Mouse (Mus musculus) MEL (cell line): ENCODE data around the gene Olfr90. TPM values are rescaled to one million over a fixed set of nuclear protein-coding genes. Genes with fewer than 3 reads are reported as not detected.

Experiments
- DNase-seq: peaks from one replicate; pipeline ENCODE4 v3.0.0; 2011; ENCODE audit warnings: low read depth, low spot score
- H3K27ac ChIP-seq: 2 replicates; pipeline ENCODE4 v1.5.1; 2012; ENCODE audit warnings: low read depth, mild to moderate bottlenecking, control low read depth, low read length, moderate library complexity; ENCODE audit not compliant: control insufficient read depth
- H3K27me3 ChIP-seq, 2 experiments: fragments of 150-350 bp in 1 of 2; sonication (generic) in 1 of 2; 2 replicates each; pipeline ENCODE4 v1.6.1; 2012; ENCODE audit warnings: low read length in 2 of 2, mild to moderate bottlenecking in 2 of 2, improper control_type of control experiment in 1 of 2, moderate library complexity in 1 of 2; ENCODE audit not compliant: insufficient read depth in 2 of 2, control insufficient read depth in 1 of 2
- H3K36me3 ChIP-seq, 2 experiments: 2 replicates each; pipeline ENCODE4 v1.6.1; 2012 to 2014; ENCODE audit warnings: low read length in 2 of 2, improper control_type of control experiment in 1 of 2, inconsistent platforms in 1 of 2, mild to moderate bottlenecking in 1 of 2; ENCODE audit not compliant: insufficient read depth in 2 of 2, control insufficient read depth in 1 of 2
- H3K4me1 ChIP-seq, 2 experiments: fragments of 150-350 bp in 1 of 2; sonication (generic) in 1 of 2; 2 replicates each; pipeline ENCODE4 v1.6.1; 2012; ENCODE audit warnings: low read length in 2 of 2, improper control_type of control experiment in 1 of 2, mild to moderate bottlenecking in 1 of 2; ENCODE audit not compliant: insufficient read depth in 2 of 2, control insufficient read depth in 1 of 2
- H3K4me3 ChIP-seq, 2 experiments: fragments of 150-350 bp in 1 of 2; sonication (generic) in 1 of 2; 2 replicates each; pipeline ENCODE4 v1.5.1; 2012; ENCODE audit warnings: low read depth in 2 of 2, low read length in 2 of 2, mild to moderate bottlenecking in 2 of 2, moderate library complexity in 2 of 2, control low read depth in 1 of 2, improper control_type of control experiment in 1 of 2; ENCODE audit not compliant: control insufficient read depth in 1 of 2, insufficient read depth in 1 of 2
- H3K79me2 ChIP-seq: 2 replicates; pipeline ENCODE4 v1.6.1; 2012; ENCODE audit warnings: mild to moderate bottlenecking, low read length, moderate library complexity; ENCODE audit not compliant: control insufficient read depth, poor library complexity, insufficient read depth
- H3K9ac ChIP-seq: 2 replicates; pipeline ENCODE4 v1.6.1; 2012; ENCODE audit warnings: low read depth, mild to moderate bottlenecking, control low read depth, low read length, moderate library complexity; ENCODE audit not compliant: control insufficient read depth, poor library complexity, severe bottlenecking
- H3K9me3 ChIP-seq: fragments of 150-350 bp; sonication (generic); replicated peaks from 2 replicates; pipeline ENCODE4 v1.6.1; 2012; ENCODE audit warnings: mild to moderate bottlenecking, low read length, improper control_type of control experiment, moderate library complexity; ENCODE audit not compliant: insufficient read depth
- BHLHE40 ChIP-seq: IDR thresholded peaks from 2 replicates; pipeline ENCODE4 v1.6.1; 2012; ENCODE audit warnings: low read depth, mild to moderate bottlenecking, inconsistent platforms, low read length, improper control_type of control experiment, borderline replicate concordance
- ELF1 ChIP-seq: IDR thresholded peaks from 2 replicates; pipeline ENCODE4 v1.6.1; 2014; ENCODE audit warnings: low read depth, mild to moderate bottlenecking, inconsistent platforms, low read length, improper control_type of control experiment, moderate library complexity
- EP300 ChIP-seq, 2 experiments: IDR thresholded peaks; 2 replicates each; pipeline ENCODE4 v1.6.1; 2011; ENCODE audit warnings: improper control_type of control experiment in 2 of 2, low read length in 2 of 2, low read depth in 1 of 2, mild to moderate bottlenecking in 1 of 2
- GABPA ChIP-seq: IDR thresholded peaks from 2 replicates; pipeline ENCODE4 v1.6.1; 2012; ENCODE audit warnings: low read depth, mild to moderate bottlenecking, inconsistent platforms, low read length, improper control_type of control experiment, moderate library complexity
- HCFC1 ChIP-seq: IDR thresholded peaks from 2 replicates; pipeline ENCODE4 v1.6.1; 2012; ENCODE audit warnings: low read depth, mild to moderate bottlenecking, inconsistent platforms, low read length, improper control_type of control experiment, moderate library complexity
- KAT2A ChIP-seq: conservative IDR thresholded peaks from 2 replicates; pipeline ENCODE4 v1.6.1; 2012; ENCODE audit warnings: low read depth, low read length, improper control_type of control experiment, inconsistent platforms
- MAX ChIP-seq: IDR thresholded peaks from 2 replicates; pipeline ENCODE4 v1.6.1; 2011; ENCODE audit warnings: low read length, improper control_type of control experiment
- MEF2A ChIP-seq: IDR thresholded peaks from 2 replicates; pipeline ENCODE4 v1.6.1; 2014; ENCODE audit warnings: low read depth, mild to moderate bottlenecking, inconsistent platforms, low read length, improper control_type of control experiment; ENCODE audit not compliant: poor library complexity, insufficient replicate concordance, severe bottlenecking; ENCODE audit errors: extremely low read depth
- POLR2AphosphoS5 ChIP-seq: IDR thresholded peaks from 2 replicates; pipeline ENCODE4 v1.6.1; 2012; ENCODE audit warnings: low read depth, borderline replicate concordance, mild to moderate bottlenecking, inconsistent platforms, low read length, moderate library complexity, mixed read lengths
- RAD21 ChIP-seq: IDR thresholded peaks from 2 replicates; pipeline ENCODE4 v1.6.1; 2011; ENCODE audit warnings: mild to moderate bottlenecking, low read depth, low read length, improper control_type of control experiment
- SMC3 ChIP-seq: IDR thresholded peaks from 2 replicates; pipeline ENCODE4 v1.6.1; 2011; ENCODE audit warnings: low read depth, low read length, improper control_type of control experiment
- USF1 ChIP-seq: IDR thresholded peaks from 2 replicates; pipeline ENCODE4 v1.6.1; 2014; ENCODE audit warnings: low read depth, mild to moderate bottlenecking, inconsistent platforms, low read length, improper control_type of control experiment, moderate library complexity
- USF2 ChIP-seq, 2 experiments: IDR thresholded peaks; 2 replicates each; pipeline ENCODE4 v1.6.1; 2011 to 2012; ENCODE audit warnings: improper control_type of control experiment in 2 of 2, low read length in 2 of 2, borderline replicate concordance in 1 of 2, inconsistent platforms in 1 of 2, low read depth in 1 of 2, mild to moderate bottlenecking in 1 of 2; ENCODE audit not compliant: insufficient read depth in 1 of 2
- polyA plus RNA-seq, 2 experiments: library from polyadenylated mRNA; stranded (reverse) in 1 of 2; unstranded in 1 of 2; fragments of >175 nt in 1 of 2; fragments of >200 nt in 1 of 2; gene quantifications; 2 replicates each; pipeline versions ENCODE4 v1.2.1 to v1.2.4; 2012; ENCODE audit warnings: low replicate concordance in 2 of 2, low read depth in 1 of 2; ENCODE audit not compliant: insufficient read length in 2 of 2, insufficient read depth in 1 of 2, missing spikeins in 1 of 2
- total RNA-seq: library from RNA; depleted of rRNA; stranded (reverse); fragments of 300-350 nt; gene quantifications from 2 replicates; pipeline ENCODE4 v1.2.3, GENCODE M21; 2012; rRNA removed

Gene Olfr90
- total and polyA plus RNA-seq, 3 experiments: 0.08 TPM; not detected in 1

DNA sequence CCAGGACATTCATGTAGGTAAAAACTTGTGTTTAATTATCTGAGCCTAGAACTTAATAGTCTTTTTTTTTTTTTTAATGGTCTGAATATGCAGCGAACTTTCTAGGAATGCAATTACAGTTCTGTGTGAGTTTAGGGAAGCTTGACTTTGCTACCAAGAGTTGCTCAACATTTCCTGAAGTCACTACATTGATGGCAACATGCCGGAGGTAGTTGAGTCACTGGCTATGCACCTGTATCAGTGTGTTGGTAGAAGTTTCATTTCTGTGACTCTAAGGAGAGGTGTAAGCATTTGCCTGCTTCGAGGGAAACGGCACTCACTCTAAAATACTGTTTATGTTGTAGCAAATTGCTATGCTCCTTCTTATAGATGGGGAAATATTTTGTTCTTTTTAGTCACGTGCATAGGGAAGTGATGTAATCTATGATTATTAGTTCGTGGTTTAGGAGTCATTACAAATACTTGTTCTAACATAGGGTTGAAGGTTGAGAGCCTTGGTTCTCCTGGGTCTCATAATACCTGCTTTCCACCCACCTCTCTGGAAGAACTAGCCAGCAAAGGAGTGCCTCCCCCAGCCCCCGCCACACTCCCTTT is 43.6 kb downstream of the Olfr90 start:
- peak overlapping the region; percentile 26 for H3K9ac ChIP-seq
- no peak overlapping the region for H3K27ac ChIP-seq
- DNase-seq: peak; percentile 25
- peak overlapping the region; percentile 44 to 98 for H3K4me3 ChIP-seq
- peaks cover 1% of the 10 kb centered on the region for H3K79me2 ChIP-seq
- H3K27me3 ChIP-seq: no peaks in the 10 kb centered on the region
- TF ChIP-seq SMC3 (no peak), USF1 (peak; percentile 65; the same call in 1 of the 2 replicates), RAD21 (no peak), POLR2AphosphoS5 (no peak), GABPA (no peak), HCFC1 (no peak), MAX (no peak), MEF2A (no peak), BHLHE40 (peak; percentile 80), ELF1 (no peak), USF2 (IDR thresholded peaks at IDR 0.05; ENCODE audit: borderline replicate concordance in 1 of 2, insufficient read depth in 1 of 2, low read depth in 1 of 2, low read length in 2 of 2) (no peak), KAT2A (no peak)
- peaks cover 2% of the 10 kb centered on the region in 2 experiments; a peak in 1 of 4 replicates for H3K4me1 ChIP-seq
- peaks cover 0 to 7% of the 10 kb centered on the region in 2 experiments; a peak in 2 of 4 replicates for H3K36me3 ChIP-seq
- no peaks in the 10 kb centered on the region for H3K9me3 ChIP-seq

DNA sequence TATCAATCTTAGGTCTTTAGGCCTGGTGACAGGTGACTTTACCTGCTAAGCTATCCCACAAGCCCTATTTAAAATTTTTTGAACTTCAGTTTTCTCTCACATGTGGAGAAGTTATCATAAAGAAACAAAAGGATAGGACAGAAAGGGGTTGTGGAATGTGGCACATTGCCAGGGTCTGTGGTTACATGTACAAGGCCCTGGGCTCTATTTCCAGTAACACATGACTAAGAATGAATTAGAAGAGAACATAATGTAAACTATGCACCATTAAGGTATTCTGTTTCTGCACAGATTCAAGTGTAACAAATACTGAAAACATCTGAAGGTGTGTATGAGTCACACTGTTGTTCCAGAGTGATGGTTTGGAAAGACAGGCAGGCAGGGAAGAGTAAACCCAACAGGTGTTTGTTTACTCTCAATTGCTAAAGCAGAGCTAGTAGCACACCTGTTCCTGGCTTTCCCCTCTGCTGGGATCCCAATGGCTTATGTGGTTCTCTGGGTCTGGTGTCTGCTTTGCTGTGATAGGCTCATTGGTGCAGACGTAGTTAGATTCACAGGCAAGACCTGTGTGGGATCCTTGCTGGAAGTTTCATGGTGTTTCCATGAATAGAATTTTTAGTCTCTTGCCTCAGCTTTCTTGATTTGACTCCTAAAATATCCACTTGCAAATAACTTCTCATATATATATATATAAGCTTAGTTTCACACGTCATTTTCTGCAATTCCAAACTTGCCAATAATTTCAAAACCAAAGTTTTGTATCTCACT is 49.0 kb downstream of the Olfr90 start:
- Histone ChIP-seq H3K9ac (no peak overlapping the region), H3K9me3 (no peaks in the 10 kb centered on the region), H3K4me1 (0 out of 4 replicates have a peak, but pooled peaks cover 0 to 3% of the 10 kb centered on the region in 2 experiments), H3K27ac (no peak overlapping the region), H3K36me3 (no peaks in the 10 kb centered on the region; a peak in 1 of 4 replicates), H3K27me3 (no peaks in the 10 kb centered on the region), H3K4me3 (no peak overlapping the region), H3K79me2 (no peaks in the 10 kb centered on the region)
- DNase-seq: peak; percentile 68
- TF ChIP-seq POLR2AphosphoS5: no peak
- 0 out of 4 replicates have a peak, but pooled peaks of 1 of the 2 experiments have one; percentile 11 for TF ChIP-seq EP300 (IDR thresholded peaks at IDR 0.05; ENCODE audit: low read depth in 1 of 2, low read length in 2 of 2)

Other genes starting within 250 kb of the Olfr90 start
- gene Trim15, start 221.3 kb downstream of the Olfr90 start, total RNA-seq: not detected in 2 replicates
- gene Trim15, start 221.3 kb downstream of the Olfr90 start, polyA plus RNA-seq: under 1 TPM in 1 of 2 experiments, not detected in 1; 0.07 TPM
- gene Trim10, start 218.9 kb downstream of the Olfr90 start, total RNA-seq: 20.6 and 30.2 TPM in 2 replicates
- 10 to 100 TPM in 1 of 2 experiments, not detected in 1; 30.4 TPM for gene Trim10, start 218.9 kb downstream of the Olfr90 start, polyA plus RNA-seq
- gene Trim40, start 198.4 kb downstream of the Olfr90 start, total RNA-seq: 0.04 TPM in 1 of 2 replicates, not detected in the other
- gene Trim40, start 198.4 kb downstream of the Olfr90 start, polyA plus RNA-seq: under 1 TPM in 1 of 2 experiments, not detected in 1; 0.04 TPM
- not detected in 2 replicates for gene Trim31, start 190.4 kb downstream of the Olfr90 start, total RNA-seq
- not detected for gene Trim31, start 190.4 kb downstream of the Olfr90 start, polyA plus RNA-seq
- not detected in 2 replicates for gene Rnf39, start 145.6 kb downstream of the Olfr90 start, total RNA-seq
- gene Rnf39, start 145.6 kb downstream of the Olfr90 start, polyA plus RNA-seq: under 1 TPM in 1 of 2 experiments, not detected in 1; 0.18 TPM
- 128 and 138 TPM in 2 replicates for gene Ppp1r11, start 136.8 kb downstream of the Olfr90 start, total RNA-seq
- gene Ppp1r11, start 136.8 kb downstream of the Olfr90 start, polyA plus RNA-seq: 100 to 1,000 TPM in 1 of 2 experiments, not detected in 1; 146 TPM
- 20.5 and 26.4 TPM in 2 replicates for gene Znrd1, start 129.9 kb downstream of the Olfr90 start, total RNA-seq
- 10 to 100 TPM in 1 of 2 experiments, not detected in 1; 38.2 TPM for gene Znrd1, start 129.9 kb downstream of the Olfr90 start, polyA plus RNA-seq
- gene Znrd1as, start 129.9 kb downstream of the Olfr90 start, total RNA-seq: 2.8 and 3.4 TPM in 2 replicates
- 1 to 10 TPM in 1 of 2 experiments, not detected in 1; 1.8 TPM for gene Znrd1as, start 129.9 kb downstream of the Olfr90 start, polyA plus RNA-seq
- gene 2410137M14Rik, start 107.3 kb downstream of the Olfr90 start, total RNA-seq: not detected in 2 replicates
- not detected for gene 2410137M14Rik, start 107.3 kb downstream of the Olfr90 start, polyA plus RNA-seq
- not detected in 2 replicates for gene H2-M5, start 99.0 kb downstream of the Olfr90 start, total RNA-seq
- gene H2-M5, start 99.0 kb downstream of the Olfr90 start, polyA plus RNA-seq: not detected
- gene Zfp57, start 87.3 kb downstream of the Olfr90 start, total RNA-seq: not detected in 2 replicates
- gene Zfp57, start 87.3 kb downstream of the Olfr90 start, polyA plus RNA-seq: not detected
- not detected in 2 replicates for gene Mog, start 65.1 kb downstream of the Olfr90 start, total RNA-seq
- gene Mog, start 65.1 kb downstream of the Olfr90 start, polyA plus RNA-seq: not detected
- gene Gabbr1, start 42.5 kb downstream of the Olfr90 start, total RNA-seq: 1.5 and 2.2 TPM in 2 replicates
- 10 to 100 TPM in 1 of 2 experiments, not detected in 1; 14.6 TPM for gene Gabbr1, start 42.5 kb downstream of the Olfr90 start, polyA plus RNA-seq
- not detected in 2 replicates for gene Olfr91, start 9.8 kb upstream of the Olfr90 start, total RNA-seq
- not detected for gene Olfr91, start 9.8 kb upstream of the Olfr90 start, polyA plus RNA-seq
- not detected in 2 replicates for gene Olfr92, start 31.6 kb upstream of the Olfr90 start, total RNA-seq
- not detected for gene Olfr92, start 31.6 kb upstream of the Olfr90 start, polyA plus RNA-seq
- gene Olfr93, start 73.0 kb upstream of the Olfr90 start, total RNA-seq: not detected in 2 replicates
- not detected for gene Olfr93, start 73.0 kb upstream of the Olfr90 start, polyA plus RNA-seq
- gene Ubd, start 105.4 kb upstream of the Olfr90 start, total RNA-seq: not detected in 2 replicates
- gene Ubd, start 105.4 kb upstream of the Olfr90 start, polyA plus RNA-seq: not detected
- not detected in 2 replicates for gene Olfr94, start 112.5 kb upstream of the Olfr90 start, total RNA-seq
- gene Olfr94, start 112.5 kb upstream of the Olfr90 start, polyA plus RNA-seq: not detected
- not detected in 2 replicates for gene Olfr95, start 124.6 kb upstream of the Olfr90 start, total RNA-seq
- gene Olfr95, start 124.6 kb upstream of the Olfr90 start, polyA plus RNA-seq: not detected
- gene Olfr96, start 131.6 kb upstream of the Olfr90 start, total RNA-seq: not detected in 2 replicates
- gene Olfr96, start 131.6 kb upstream of the Olfr90 start, polyA plus RNA-seq: not detected
- gene Olfr97, start 148.8 kb upstream of the Olfr90 start, total RNA-seq: not detected in 2 replicates
- not detected for gene Olfr97, start 148.8 kb upstream of the Olfr90 start, polyA plus RNA-seq
- gene Olfr98, start 175.2 kb upstream of the Olfr90 start, total RNA-seq: not detected in 2 replicates
- not detected for gene Olfr98, start 175.2 kb upstream of the Olfr90 start, polyA plus RNA-seq
- gene H2-M3, start 181.7 kb upstream of the Olfr90 start, total RNA-seq: 4.6 and 4.7 TPM in 2 replicates
- 1 to 10 TPM in 1 of 2 experiments, not detected in 1; 1.1 TPM for gene H2-M3, start 181.7 kb upstream of the Olfr90 start, polyA plus RNA-seq
- not detected in 2 replicates for gene Olfr99, start 195.0 kb upstream of the Olfr90 start, total RNA-seq
- not detected for gene Olfr99, start 195.0 kb upstream of the Olfr90 start, polyA plus RNA-seq
- not detected in 2 replicates for gene Olfr101, start 215.8 kb upstream of the Olfr90 start, total RNA-seq
- gene Olfr101, start 215.8 kb upstream of the Olfr90 start, polyA plus RNA-seq: not detected
- not detected in 2 replicates for gene Olfr102, start 228.6 kb upstream of the Olfr90 start, total RNA-seq
- not detected for gene Olfr102, start 228.6 kb upstream of the Olfr90 start, polyA plus RNA-seq